Mouse (Mus musculus): ENCODE data around the gene Osbpl2. TPM values are rescaled to one million over a fixed set of nuclear protein-coding genes. Genes with fewer than 3 reads are reported as not detected.

The Osbpl2 gene
- 33.8 and 35.9 TPM in 2 replicates for total RNA-seq (2017)

DNA sequence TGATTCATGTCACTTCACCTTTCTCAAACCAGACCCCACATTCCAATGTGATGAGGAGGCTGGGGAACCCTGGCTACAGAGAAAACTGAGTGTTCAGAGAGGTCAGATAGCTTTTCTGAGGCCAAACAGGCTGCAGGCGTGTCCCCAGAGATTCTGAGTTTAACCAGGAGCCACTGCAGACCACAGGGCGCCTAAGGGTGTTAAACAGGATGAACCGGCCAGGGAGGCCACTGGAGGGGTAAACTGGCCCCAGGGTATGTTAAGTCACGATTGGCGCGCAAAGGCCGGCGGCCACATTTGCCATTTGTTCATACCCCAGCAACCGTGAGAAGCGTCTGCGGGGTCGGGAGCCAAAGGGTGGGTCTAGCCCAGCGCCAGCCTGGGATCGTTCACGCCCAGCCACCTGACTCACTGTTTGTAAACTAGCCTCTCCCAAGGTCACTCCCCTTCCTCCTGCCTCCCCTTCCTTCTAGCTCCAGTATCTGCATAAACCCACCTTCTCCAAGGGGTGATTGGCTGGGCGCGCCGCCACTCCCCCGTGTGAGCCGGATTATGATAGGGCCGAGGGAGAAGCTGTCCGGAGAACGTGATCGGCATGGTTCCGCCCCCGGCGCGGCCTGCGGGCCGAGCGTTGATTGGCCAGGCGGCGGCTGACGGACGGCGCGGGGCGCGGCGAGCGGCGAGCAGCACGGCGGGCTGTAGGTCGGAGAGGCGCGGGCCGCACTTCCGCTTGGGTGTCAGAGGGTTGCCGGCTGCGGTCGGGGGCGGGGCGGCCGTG, at the start of gene Osbpl2:
Osbpl2 (plus strand) TSS at position 646 of the 778 bp plus-strand sequence.
- peak; percentile 93 for ATAC-seq (replicated peaks; ENCODE audit: low read depth, poor library complexity, severe bottlenecking)

GRCm38 (mm10) chr2:180069770-180070480, 49.2 kb upstream of the Osbpl2 start:
- no peak; the same call in 1 of the 2 replicates for ATAC-seq (replicated peaks; ENCODE audit: low read depth, poor library complexity, severe bottlenecking)

DNA sequence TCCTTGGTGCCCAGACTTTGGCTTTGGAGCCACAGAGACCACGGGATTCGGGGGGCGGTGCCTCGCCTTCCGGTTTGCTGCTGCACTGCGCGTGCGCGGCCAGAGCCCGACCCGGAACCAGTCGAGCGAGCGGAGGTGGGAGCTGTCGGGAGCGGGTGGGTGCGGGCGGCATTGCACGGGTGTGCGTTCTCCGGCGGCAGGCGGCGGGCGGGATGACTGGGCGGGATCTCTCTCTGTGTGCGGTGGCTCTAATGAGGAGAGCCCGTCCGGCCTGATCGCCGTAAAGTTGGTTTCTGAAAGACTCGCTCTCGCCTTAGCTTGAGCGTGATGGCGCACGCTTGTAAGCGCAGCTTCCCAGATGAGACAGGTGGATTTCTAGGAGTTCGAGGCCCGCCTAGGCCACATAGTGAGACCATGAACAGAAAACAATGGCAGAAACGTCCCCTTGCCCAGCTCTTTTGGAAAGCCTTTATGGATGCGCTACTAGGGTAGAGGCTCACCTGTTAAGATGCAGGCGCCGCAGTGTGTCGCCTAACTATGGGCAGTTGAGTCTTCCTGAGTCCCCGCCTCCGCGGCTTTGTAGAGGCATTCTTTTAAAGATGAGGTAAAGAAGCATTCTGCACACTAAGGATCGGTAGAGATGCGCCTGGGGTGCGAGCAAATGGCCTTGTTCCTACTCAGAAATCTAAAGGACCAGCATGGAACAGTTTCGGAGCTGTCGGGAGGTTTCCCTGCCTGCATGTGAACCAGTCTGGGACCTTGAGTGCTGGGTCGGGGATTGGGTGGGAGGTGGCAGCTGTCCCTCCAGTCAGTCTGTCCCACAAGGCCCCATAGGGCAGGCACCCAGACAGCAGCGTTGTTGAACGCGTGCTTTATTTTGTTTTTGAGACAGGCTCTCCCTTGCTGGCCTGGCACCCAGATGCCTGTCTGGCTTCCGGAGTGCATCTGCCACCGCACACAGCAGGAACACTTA, 48.3 kb upstream of the Osbpl2 start, which contains the start of gene Mtg2:
Mtg2 (plus strand) TSS at position 108 of the 973 bp plus-strand sequence.
- ATAC-seq (replicated peaks; ENCODE audit: low read depth, poor library complexity, severe bottlenecking): peak; percentile 97

- ATAC-seq (replicated peaks; ENCODE audit: low read depth, poor library complexity, severe bottlenecking): no peak
Observed at GRCm38 (mm10) chr2:180071671-180072070, 47.4 kb upstream of the Osbpl2 start.

DNA sequence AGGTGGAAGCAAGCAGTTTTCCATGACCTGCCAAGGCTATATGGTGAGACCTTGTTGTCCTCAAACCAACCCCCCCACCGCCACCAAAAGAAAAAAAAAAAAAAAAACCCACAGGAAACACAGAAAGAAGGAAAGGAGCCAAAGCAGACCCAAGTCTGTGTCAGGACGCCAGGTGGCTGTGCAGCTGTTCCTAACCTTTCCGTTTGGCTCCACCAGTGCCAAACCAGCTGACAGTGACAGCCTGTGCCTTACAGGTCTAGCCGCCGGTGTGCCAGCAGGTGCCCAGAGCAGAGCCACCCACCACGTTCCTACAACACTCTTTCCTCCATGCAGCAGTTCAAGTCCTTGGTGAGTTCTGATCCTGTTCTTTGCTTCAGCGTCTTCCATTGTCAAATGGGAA, 46.2 kb upstream of the Osbpl2 start:
- ATAC-seq (replicated peaks; ENCODE audit: low read depth, poor library complexity, severe bottlenecking): no peak

DNA sequence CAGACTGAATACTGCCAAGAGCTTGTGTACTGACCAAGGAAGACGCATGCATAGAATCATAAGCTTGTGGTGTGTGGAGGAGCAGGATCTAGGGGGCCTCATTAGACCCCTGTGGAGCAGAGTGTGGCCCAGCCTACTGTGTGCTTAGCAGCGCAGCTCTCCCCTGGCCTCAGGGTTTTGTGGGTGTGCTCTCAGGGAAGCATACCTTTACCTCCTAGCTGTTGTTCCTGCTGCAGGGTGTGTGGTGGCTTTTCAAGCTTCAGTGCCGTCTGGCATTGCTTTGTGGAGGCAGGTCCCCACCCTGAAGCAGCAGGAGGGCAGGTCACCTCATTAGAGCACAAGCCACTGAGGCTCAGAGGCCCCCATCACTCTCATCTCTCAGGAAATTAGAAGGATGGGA, 41.5 kb upstream of the Osbpl2 start:
- ATAC-seq (replicated peaks; ENCODE audit: low read depth, poor library complexity, severe bottlenecking): no peak

GRCm38 (mm10) chr2:180080680-180081079, 38.4 kb upstream of the Osbpl2 start:
- no peak for ATAC-seq (replicated peaks; ENCODE audit: low read depth, poor library complexity, severe bottlenecking)

DNA sequence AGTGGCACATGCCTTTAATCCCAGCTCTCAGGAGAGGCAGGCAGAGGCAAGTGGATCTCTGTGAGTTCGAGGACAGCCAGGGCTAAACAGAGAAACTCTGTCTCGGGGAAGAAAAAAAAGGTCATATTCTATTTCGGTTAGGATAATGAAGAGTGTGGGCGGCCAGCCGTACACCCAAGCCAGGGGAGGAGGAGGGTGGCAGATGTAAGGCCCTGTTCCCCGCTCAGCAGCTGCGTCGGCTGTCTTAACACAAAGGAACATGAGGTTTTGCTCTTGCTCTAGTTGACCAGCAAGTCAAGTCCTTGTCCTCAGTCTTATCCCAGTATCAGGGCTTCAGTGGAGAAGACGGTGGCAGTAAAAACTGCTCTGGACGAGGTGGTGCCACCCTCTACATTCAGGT, 36.0 kb upstream of the Osbpl2 start:
- ATAC-seq (replicated peaks; ENCODE audit: low read depth, poor library complexity, severe bottlenecking): no peak

DNA sequence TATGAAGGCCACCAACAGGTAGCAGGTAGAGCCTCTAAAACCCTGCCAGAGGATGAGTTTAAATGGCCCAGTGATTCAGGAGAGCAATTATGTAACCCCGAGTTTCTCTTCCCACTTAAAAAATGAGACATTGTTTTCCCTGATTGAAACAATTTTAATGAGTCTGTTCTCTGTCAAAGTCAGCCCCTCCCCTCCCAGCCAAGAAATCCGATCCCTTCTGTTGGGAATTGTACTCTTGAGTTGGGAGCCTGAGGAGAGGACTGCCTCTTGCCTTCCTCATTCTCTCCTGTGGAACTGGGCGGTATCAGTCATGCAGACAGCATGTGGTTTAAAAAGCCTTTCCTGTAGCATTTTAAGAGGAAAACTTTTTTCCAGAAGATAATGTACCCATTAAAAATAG, 34.5 kb upstream of the Osbpl2 start:
- ATAC-seq (replicated peaks; ENCODE audit: low read depth, poor library complexity, severe bottlenecking): no peak

DNA sequence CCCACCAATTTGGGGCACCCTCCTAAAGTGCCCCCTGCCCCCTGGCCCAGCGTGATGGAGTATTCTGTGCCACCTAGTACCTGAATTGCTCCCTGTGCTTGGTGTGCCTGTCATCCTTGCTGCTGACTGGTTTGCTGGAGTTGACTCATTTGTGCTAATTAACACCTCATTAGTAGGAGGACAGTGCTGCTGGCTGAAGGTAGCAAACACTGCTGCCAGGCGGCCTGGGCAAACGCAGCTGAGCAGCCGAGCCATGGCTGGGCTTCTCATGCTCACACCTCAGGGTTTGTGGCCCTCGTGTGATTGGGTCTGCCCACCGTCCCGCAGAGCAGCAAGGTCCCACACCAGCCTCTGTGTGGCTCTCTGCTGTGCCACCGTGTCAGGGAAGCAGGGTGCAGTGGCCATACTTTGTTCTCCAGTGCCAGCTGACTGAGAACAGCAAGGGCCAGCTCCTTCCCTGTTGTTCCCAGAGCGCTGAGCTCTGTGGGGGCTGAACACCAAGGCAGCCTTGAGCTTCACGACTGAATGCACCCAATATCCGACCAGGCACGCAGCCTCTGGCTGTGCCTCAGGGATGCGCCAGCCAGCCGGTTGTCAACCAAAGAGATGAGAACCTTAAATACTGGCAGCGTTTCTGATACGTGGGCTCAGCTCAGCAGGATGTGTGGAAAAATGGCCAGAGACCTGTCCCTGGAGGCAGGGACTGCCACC, 33.0 kb upstream of the Osbpl2 start:
- no peak for ATAC-seq (replicated peaks; ENCODE audit: low read depth, poor library complexity, severe bottlenecking)

- no peak for ATAC-seq (replicated peaks; ENCODE audit: low read depth, poor library complexity, severe bottlenecking)
Observed at GRCm38 (mm10) chr2:180086637-180087027, 32.5 kb upstream of the Osbpl2 start.

- ATAC-seq (replicated peaks; ENCODE audit: low read depth, poor library complexity, severe bottlenecking): 0 out of 2 replicates have a peak, but pooled peaks have one; percentile 43
Observed at GRCm38 (mm10) chr2:180087472-180087871, 31.6 kb upstream of the Osbpl2 start.

- ATAC-seq (replicated peaks; ENCODE audit: low read depth, poor library complexity, severe bottlenecking): no peak
Observed at GRCm38 (mm10) chr2:180090285-180090684, 28.8 kb upstream of the Osbpl2 start.

DNA sequence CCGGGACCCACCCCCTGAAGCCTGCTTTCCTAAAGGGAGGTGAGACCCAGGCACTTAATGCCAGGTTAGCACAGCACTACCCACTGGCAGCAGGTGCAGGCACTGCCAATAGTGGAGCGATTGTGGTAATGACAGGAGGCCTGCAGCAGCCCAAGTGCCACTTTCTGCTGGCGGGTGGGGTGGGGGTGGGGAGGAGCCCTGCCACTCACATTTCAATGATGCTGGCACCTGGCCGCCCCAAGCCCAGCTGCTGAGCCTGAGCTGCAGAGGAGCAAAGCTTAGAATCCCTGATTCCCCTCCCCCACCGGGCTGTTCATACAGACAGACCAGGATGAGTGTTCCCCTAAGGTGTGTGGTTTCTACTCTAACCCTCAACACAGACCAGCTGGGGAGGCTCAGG, 23.4 kb upstream of the Osbpl2 start:
- no peak for ATAC-seq (replicated peaks; ENCODE audit: low read depth, poor library complexity, severe bottlenecking)

DNA sequence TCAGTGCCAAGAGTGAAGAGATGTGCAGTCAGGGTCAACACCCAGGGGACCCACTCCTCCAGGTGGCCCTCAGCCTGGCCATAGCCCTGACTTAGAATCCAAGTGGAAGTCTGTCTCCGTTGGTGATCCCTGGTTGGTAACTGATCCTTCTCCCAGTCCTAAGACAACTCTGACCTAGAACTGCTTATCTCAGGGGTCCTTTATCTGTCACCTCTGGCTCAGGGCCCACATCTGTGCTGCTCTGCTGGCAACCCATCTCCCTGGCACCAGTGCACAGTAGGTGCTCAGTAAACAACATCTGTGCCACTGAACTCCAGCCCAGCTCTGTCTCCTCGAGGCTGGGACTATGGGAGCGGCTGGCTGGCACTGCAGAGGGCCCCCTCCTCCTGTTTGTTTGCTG, 21.5 kb upstream of the Osbpl2 start:
- no peak for ATAC-seq (replicated peaks; ENCODE audit: low read depth, poor library complexity, severe bottlenecking)

- ATAC-seq (replicated peaks; ENCODE audit: low read depth, poor library complexity, severe bottlenecking): peak; percentile 61
Observed at GRCm38 (mm10) chr2:180098167-180098566, 20.9 kb upstream of the Osbpl2 start.

- ATAC-seq (replicated peaks; ENCODE audit: low read depth, poor library complexity, severe bottlenecking): peak; percentile 40; the same call in 1 of the 2 replicates
Observed at GRCm38 (mm10) chr2:180099529-180099928, 19.6 kb upstream of the Osbpl2 start.

GRCm38 (mm10) chr2:180103151-180103977, 15.7 kb upstream of the Osbpl2 start:
- ATAC-seq (replicated peaks; ENCODE audit: low read depth, poor library complexity, severe bottlenecking): no peak

Data from common myeloid progenitor, adult 5-6 weeks (primary cell).